In genomic region chrX:81147816-81148595, GRCm38 (mm10) we compare ENCODE assay signal across 18 mouse cellular contexts.
"Had no signal": no experiment of that assay in that cellular context is flagged by ENCODE, and none has a peak within 500 bp of the region (broad histone marks: within the 10 kb centered on the region; RNA-seq: fewer than 3 reads in every experiment).

No protein-coding gene starts in this region.

- H3K27me3 ChIP-seq: midbrain, embryonic 12.5 days; neural tube, embryonic 13.5 days; neural tube, embryonic 15.5 days had no signal

- H3K4me3 ChIP-seq: midbrain, embryonic 10.5 days; midbrain, embryonic 12.5 days; myocyte; neural tube, embryonic 13.5 days; neural tube, embryonic 15.5 days had no signal

- DNase-seq: lung, adult 18-20 months; lung, embryonic 14.5 days; lung, postnatal 10 days; lung, postnatal 4 days; midbrain, embryonic 14.5 days; retina, postnatal 1 day; right cerebral cortex, postnatal 25 days; right cerebral cortex, postnatal 4 days; spleen, adult 18-20 months; thymus, adult 2 months; thymus, postnatal 25 days; thymus, postnatal 4 days had no signal

- ATAC-seq: midbrain, embryonic 16.5 days had no signal

- H3K9me3 ChIP-seq: midbrain, embryonic 10.5 days; midbrain, embryonic 12.5 days; neural tube, embryonic 13.5 days; neural tube, embryonic 15.5 days had no signal

- H3K36me3 ChIP-seq: midbrain, embryonic 10.5 days; midbrain, embryonic 12.5 days; neural tube, embryonic 13.5 days; neural tube, embryonic 15.5 days had no signal

- H3K4me1 ChIP-seq: midbrain, embryonic 10.5 days; midbrain, embryonic 12.5 days; neural tube, embryonic 13.5 days; neural tube, embryonic 15.5 days had no signal

- H3K27ac ChIP-seq: midbrain, embryonic 10.5 days; midbrain, embryonic 12.5 days; neural tube, embryonic 13.5 days; neural tube, embryonic 15.5 days had no signal

- H3K9ac ChIP-seq: lung, embryonic 14.5 days; midbrain, embryonic 12.5 days; neural tube, embryonic 13.5 days; neural tube, embryonic 15.5 days had no signal
